Mouse (Mus musculus): ENCODE data around the gene Slc22a20.

GRCm38 (mm10) chr19:5951631-5952030, 34.3 kb downstream of the Slc22a20 start:
- TF ChIP-seq CTCF (IDR thresholded peaks at IDR 0.05; ENCODE audit: low read depth, low read length) (no peak), EP300 (IDR thresholded peaks at IDR 0.05; ENCODE audit: insufficient read depth, low read depth, low read length) (no peak)

All from ES-Bruce4 (cell line).